Mouse (Mus musculus): ENCODE data around the gene Neb.

GRCm38 (mm10) chr2:52378848-52379261 lies 581 bp upstream of the Neb start:
- TF ChIP-seq POLR2A (IDR thresholded peaks at IDR 0.05; ENCODE audit: control insufficient read depth, low read depth, low read length): no peak
- TF ChIP-seq CTCF (IDR thresholded peaks at IDR 0.05; ENCODE audit: control insufficient read depth, insufficient read depth, insufficient replicate concordance, low read depth, low read length): no peak

Data from testis, adult 2 months (tissue).